Mouse (Mus musculus): ENCODE measurements around the gene Tsga13. TPM values are rescaled to one million over a fixed set of nuclear protein-coding genes. Genes with fewer than 3 reads are reported as not detected.

Tsga13 gene
- total RNA-seq (2021): not detected

DNA sequence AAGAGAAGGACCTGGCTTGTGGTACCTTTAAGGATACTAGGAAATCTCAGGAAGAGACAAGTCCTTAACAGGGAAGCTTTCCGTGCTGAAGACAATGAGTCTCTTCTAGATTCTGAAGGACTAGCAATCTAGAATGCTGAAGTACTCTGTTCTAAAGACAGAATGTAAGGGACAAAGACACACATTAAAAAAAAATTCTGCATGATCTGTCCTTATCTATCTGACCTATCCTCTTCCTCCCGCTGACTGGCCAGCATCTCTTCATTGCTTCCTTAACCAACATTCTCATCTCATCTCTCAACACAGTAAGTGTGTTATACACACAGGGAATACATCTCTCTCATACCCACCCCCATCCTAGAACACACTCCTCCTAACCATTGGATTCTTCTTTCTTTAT is at the start of gene Tsga13:
Tsga13 (minus strand) TSS at position 101 of the 400 bp plus-strand sequence.
- intact Hi-C loops (cut with DNase I): no loop called here
- no peak for DNase-seq

DNA sequence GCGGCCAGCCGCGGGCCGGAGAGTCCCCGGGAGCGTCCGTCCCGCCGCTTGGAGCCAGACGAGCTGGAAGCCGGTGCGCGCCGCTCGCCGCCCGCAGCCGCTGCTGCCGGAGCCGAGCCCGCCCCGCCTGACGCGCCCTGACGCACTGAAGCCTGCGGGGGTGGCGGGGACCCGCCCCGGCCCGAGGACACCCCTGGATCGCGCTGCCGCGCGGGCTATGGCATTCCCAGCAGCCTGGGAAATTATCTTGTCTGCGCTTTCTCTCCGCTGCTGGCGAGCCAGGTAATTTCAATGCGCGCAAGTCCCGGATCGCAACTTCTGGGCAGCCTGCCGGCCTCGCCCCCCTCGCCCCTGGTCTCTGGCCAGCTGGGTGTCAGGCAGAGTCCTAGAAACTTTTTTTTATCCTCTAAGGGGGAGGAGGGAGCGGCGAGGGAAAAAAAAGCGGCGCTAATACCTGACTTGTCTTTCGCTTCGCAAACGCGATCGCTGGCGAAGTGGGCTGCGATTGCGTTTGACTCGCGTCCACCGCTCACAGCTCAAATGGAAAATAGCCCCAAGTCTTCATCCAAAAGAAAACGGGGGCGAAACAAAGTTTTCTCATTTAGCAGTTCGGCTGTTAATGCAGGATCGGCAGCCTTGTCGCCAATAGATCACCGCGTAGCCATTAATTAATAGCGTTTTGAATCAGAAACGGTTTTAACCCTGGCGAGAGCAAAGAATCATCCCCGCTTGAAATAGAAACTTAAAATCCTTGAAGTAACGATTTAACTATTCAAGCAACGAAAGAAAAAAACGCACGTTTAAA is 43.6 kb upstream of the Tsga13 start, which contains the start of gene Klf14:
Klf14 (minus strand) TSS at position 343 of the 805 bp plus-strand sequence.
- intact Hi-C loops (cut with DNase I): no loop called here
- DNase-seq: peak; percentile 12 to 40

DNA sequence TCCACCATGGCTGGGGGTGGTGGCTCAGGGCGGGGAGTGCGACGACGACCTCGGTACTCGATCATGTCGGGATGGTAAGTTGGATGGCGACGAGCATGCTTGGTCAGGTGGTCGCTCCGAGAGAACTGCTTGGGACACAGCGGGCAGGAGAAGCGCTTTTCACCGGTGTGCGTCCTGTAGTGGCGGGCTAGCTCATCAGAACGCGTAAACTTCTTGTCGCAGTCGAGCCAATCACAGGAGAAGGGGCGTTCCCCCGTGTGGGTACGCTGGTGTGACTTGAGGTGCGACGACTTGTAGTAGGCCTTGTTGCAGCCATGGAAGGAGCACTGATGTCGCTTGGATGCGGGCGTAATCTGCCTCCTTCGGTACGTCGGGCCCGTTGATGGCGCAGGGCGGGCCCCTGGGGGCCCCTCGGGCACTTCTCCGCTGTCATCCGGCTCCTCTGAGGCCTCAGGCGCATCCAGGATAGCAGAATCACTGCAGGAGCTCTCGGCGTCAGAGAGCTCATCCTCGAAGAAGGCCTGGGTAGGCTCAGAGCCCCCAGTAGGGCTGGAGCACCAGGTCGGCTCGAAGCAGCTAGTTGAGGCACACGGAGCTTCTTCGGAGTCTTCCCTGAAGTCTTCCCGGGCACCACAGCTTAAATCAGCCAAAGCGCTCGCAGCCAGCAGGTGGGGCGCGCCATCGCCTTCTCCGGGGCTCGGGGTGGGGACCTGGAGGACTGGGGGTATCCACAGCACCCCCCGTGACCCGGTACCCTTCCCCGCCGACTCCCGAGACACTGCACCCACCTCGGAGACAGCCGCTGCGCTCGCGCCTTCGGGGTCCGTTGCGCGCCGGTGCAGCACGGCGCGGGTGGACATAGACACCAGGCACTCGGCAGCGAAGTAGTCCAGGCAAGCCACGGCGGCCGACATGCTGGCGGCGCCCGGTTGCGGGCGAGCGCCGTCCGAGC is 42.7 kb upstream of the Tsga13 start:
- peak; percentile 26 to 51 for DNase-seq
- intact Hi-C loops (cut with DNase I): no loop called here

DNA sequence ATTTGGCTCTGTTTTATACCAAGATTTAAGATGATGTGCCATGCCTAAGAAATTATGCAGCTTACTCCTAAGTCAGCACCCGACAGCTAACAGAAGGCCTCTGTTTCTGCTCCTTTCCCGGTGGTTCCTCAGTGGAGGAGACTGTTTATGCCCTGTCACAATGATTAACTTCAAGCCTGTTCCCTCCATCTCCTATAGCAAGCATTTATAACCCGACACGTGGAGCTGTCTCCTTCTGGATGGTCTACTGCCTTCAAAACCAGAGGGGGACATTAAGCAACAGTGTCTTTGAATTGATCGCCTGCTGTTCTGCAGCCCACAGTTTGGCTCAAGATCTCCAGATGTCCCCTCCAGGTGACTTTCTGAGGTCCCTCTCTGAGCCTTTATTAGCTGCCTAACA is 23.9 kb upstream of the Tsga13 start:
- no peak for DNase-seq
- intact Hi-C loops (cut with DNase I): no loop called here

DNA sequence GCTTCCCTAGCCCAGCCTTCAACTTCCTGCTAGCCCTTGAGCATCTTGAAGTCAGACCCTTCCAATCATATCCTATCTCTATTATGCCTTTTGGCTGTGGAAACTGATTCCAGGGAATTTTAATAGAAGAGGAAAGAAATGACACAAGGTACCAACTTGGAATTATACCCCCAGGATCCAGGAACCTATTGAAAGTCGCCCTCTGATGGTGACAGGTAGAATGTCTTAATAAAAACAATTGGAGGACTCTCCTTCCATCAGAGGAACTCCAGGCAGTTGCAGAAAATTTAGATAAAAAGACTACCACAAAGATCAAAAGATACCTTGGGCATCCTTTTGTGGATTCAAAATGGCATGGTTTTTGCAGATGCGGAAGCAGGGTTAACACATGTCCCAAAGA is 7.4 kb upstream of the Tsga13 start:
- DNase-seq: no peak
- intact Hi-C loops (cut with DNase I): loop anchor here (5.0 kb wide), 1 partner anchor 386 kb away; no protein-coding TSS in a partner anchor

DNA sequence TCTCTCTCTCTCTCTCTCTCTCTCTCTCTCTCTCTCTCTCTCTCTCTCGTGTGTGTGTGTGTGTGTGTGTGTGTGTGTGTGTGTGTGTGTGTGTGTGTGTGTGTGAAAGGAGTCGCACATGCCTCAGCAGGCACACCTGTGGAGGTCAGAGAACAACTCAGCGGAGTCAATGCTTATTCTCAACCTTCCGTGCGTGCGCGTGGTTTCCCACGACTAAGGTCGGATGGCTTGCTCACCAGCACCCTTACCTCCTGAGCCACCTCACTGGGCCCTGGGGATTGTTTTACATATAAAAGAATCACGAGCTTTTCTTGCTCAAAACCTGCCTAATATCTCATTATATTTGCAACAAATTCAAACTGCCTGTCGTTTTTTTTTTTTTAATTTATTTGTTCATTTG is 6.5 kb upstream of the Tsga13 start:
- no peak for DNase-seq
- intact Hi-C loops (cut with DNase I): loop anchor here (5.0 kb wide), 1 partner anchor 385 kb away; no protein-coding TSS in a partner anchor

DNA sequence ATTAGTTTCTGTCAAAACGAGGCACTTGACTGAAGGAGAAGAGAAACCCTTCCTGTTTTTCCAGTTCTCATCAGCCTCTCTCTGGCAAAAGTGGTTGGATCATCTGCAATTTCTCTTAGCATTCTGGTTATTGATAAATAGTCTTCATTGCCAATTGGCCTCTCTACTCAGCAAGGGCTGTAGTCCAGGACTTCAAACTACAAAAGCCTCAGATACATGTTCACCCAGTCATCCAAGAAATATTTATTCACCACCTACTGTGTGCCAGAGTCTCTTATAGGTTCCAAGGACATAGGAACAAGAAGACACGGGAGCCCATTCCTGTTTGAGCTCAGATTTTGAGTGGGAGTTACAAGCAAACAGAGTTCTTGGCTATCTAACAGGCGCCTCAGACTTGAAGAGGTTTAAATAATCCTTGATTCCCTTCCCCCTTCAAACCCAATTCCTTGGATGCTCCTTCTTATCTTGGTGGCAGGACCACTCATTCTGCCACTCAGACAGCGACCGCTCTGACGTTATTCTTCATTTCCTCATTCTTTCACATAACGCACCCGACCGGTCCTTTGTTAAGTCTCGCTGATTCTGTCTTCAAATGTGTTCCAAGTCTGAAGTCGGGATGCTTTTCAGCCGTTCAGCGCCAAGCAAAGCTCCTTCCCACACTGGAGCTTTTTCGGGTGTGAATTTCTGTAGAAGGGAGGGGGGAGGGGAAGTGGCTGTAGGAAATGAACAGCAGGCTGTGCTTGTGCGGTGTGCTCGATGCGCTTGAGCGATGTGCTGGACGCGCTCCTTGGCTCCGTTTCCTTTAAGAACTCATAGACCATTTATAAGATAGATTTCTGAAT is 5.7 kb upstream of the Tsga13 start:
- intact Hi-C loops (cut with DNase I): loop anchor here (5.0 kb wide), 1 partner anchor 384 kb away; no protein-coding TSS in a partner anchor

DNA sequence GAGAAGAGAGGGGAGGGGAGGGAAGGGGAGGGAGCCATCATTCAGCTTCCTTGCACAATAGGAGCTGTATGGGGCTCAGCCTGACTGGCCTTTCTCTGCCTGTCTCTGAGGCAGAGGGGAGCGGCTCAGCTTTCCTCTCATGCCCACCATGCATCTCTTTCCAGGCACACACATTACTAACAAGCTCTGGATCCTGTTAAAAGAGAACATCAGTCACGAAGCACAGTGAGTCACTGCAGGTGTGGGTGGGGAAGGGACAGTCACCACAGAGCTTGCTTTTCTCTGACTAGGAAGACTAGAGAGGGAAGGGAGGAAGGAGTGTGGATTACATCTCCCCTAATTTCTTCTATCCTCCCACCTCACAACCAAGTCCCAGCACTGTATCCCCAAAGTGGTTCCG is 7.4 kb downstream of the Tsga13 start:
- intact Hi-C loops (cut with DNase I): no loop called here
- DNase-seq: no peak

More for the DNA sequence above, 5.7 kb upstream of the Tsga13 start:
- DNase-seq: peak in 1 of 2 experiments; percentile 6

DNA sequence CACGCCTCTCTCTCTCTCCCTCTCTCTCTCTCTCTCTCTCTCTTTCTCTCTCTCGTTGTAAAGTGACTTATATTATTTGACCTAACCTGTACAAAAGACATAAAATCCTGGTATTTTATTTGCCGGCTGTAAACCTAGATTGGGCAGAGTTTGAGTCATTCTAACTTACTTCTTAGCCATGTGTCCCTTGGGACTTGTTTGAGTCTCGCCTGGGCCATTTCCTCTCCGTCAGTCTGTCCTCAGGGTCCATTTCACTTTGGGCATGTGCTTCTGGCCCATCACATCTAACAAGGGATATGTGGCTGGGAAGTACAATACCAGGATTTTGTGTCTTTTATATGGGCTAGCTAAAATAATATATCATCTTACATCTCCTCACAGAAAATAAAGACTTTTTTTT is 10.5 kb downstream of the Tsga13 start:
- no peak for DNase-seq
- intact Hi-C loops (cut with DNase I): no loop called here

DNA sequence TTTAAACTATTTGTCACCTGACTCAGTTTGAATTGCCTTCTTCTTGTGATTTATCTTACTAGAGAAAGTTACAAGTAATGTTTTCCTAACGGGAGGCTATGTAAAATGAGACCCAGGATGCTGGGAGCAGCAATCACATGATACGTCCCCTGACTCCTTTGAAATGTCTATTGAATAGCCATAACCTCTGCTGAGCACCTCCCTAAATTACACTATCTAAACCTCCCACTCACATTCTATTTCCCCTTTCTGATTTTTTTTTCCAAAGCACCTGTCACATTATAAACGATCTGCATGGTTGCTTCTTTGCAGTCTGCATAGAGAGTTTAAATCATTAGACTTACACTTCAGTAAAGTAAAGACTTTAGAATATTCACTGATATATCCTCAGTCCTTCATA is 11.3 kb downstream of the Tsga13 start:
- no peak for DNase-seq
- intact Hi-C loops (cut with DNase I): no loop called here

DNA sequence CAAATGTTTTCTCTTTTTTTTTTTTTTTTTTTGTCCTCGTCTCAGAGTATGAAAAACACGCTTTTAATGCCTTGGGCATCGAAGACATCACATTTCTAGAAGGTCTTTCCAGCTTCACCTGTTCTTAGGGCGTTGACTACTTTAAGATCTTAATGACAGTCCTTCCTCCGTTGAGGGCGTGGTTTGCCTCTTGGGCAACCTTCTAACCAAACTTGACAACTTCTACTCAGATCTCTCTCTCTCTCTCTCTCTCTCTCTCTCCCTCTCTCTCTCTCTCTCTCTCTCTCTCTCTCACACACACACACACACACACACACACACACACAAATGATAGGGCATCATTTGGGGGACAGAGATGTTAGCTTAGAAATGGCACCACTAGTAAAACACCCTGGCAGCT is 17.9 kb downstream of the Tsga13 start:
- DNase-seq: no peak
- intact Hi-C loops (cut with DNase I): loop anchor here (5.0 kb wide), 3 partner anchors 205 to 495 kb away; partner anchors contain the start of genes Cep41 and Klhdc10

DNA sequence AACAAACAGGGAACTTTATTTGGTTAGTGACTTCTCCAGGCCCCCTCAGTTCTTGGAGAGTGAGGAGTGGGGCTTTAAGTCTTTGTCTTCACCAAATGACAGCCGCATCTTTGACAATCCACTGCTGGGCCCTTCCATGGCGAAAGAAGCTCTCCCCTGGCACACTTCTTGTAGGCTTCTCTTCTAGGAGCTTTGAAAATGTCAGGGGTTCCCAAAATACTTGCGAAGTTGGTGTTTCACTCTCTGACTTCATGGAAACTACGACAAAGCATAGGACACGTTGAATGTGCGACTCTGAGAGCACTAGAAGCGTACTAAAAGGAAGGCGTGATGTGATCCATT is 18.4 kb downstream of the Tsga13 start:
- no peak for DNase-seq
- intact Hi-C loops (cut with DNase I): loop anchor here (5.0 kb wide), 3 partner anchors 205 to 495 kb away; partner anchors contain the start of genes Cep41 and Klhdc10

DNA sequence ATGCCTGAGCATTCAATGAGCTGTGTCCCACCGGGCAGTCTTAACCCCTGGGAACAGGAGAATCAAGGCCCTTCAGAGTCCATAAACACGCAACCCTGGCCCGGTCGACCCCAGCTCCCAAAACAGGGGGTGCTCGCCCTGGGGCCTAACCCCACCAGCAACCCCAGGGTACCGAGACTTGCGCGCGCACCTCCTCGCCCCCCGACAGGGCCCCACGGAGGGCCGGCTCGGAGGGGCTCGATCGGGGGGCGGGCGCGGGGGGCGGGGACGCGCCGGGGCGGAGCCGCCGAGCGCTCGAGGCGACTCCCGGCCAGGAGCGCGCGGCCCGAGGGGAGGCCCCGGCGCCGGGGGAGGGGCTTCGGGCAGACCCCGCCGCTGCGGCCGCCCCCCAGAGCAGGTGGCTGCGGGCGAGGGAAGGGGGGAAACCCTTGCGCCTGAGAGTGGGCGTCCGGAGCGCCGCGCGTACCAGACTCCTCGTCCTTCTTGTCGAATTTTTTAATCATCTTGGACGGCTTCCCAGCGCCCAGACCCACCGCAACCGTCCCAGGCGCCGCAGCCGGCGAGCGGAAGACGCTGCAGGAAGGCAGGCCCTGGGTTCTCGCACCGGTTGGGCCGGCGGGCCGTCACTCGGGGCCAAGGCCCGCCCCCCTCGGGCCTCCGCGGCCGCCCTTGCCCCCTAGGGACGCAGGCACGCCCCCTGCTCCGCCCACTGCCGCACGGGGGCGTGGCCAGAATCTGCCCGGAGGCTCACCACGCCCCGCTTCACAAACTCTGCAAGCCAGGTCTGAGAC is 19.0 kb downstream of the Tsga13 start, which contains the start of gene Copg2:
Copg2 (minus strand) TSS at position 600 of the 791 bp plus-strand sequence.
- peak; percentile 97 to 98 for DNase-seq
- intact Hi-C loops (cut with DNase I): loop anchor here (5.0 kb wide), 3 partner anchors 204 to 494 kb away; partner anchors contain the start of genes Cep41 and Klhdc10

DNA sequence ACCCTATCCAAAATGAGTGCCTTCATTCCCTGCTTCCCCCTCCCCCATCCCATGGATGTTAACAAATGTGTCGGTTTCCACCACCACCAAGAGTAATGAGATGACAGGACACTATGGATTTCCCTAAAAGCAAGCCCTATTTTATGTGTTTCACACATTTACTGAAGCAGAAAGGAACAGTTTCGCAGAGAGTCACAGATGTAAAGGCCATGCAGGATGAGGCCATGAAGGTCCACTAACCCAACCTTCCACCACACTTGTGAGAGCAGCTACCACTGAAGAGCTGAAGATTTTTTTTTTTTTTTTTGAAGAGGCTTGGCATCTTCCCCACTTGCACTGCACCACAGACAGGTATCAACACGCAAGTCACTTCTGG is 19.6 kb downstream of the Tsga13 start:
- intact Hi-C loops (cut with DNase I): loop anchor here (5.0 kb wide), 3 partner anchors 204 to 494 kb away; partner anchors contain the start of genes Cep41 and Klhdc10
- DNase-seq: no peak

DNA sequence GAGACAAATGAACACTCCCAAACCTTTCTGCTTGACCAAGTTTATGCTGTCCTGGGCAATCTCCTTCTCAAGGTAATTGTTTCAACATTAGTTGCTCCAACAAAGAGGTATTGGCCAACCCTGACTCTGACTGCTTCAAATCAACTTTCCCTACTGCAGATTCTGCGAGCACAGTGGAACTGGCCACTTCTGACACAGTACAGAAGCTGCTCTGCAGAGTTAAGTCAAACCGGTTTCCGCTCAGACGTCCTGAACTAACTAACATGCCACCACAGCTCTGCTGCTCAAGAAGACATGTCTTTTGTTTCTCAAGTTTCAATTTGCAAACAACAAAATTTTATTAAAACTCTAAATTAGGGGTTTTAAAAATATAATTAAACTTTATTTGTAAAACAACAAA is 22.3 kb downstream of the Tsga13 start:
- intact Hi-C loops (cut with DNase I): loop anchor here (1.0 kb wide), 1 partner anchor 10 kb away; no protein-coding TSS in a partner anchor
- DNase-seq: no peak

DNA sequence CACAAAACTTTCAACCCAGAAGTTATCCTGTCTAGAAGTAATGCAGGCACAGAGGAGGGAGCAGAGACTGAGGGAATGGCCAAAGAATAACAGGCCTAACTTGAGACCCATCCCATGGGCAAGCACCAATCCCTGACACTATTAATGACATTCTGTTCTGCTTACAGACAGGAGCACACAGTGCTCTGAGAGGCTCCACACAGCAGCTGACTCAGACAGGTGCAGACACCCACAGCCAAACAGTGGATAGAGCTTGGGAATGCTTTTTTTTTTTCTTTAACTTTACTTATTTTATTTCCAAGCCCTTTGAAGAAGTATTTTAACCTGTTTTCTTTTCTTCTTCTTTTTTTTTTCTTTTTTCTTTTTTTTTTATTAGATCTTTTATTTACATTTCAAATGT is 23.6 kb downstream of the Tsga13 start:
- DNase-seq: no peak
- intact Hi-C loops (cut with DNase I): no loop called here

DNA sequence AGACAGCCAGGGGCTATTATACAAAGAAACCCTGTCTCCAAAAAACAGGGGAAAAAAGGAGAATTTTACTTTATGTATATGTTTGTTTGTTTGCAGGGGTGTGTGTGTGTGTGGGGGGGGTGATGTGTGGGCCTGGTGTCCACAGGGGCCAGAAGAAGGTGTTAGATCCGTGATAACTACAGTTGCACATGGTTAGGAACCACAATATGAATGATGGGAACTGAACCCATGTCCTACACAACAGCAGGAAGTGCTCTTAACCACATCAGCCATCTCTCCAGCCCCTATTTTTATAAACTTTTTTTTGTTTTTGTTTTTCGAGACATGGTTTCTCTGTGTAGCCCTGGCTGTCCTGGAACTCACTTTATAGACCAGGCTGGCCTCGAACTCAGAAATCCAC is 30.5 kb downstream of the Tsga13 start:
- DNase-seq: no peak
- intact Hi-C loops (cut with DNase I): no loop called here

DNA sequence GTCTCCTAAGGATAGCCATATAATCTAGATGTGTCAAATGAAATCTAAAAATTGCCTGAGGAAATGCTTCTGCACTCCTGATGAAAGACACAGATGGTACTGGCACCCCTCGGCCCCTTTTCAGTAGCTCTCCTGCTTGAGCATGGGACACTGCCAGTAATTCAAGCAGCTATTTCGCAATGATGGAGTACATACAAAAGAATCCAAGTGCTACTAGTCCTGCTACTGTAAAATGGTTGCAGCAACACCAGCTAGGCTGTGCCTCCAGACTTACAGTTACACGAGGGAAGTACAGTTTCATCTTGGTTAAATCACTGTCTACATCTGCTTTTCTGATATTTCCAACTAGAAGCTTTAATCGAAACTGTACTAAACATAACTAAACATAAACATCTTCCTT is 31.9 kb downstream of the Tsga13 start:
- intact Hi-C loops (cut with DNase I): loop anchor here (1.0 kb wide), 1 partner anchor 10 kb away; no protein-coding TSS in a partner anchor
- no peak for DNase-seq

DNA sequence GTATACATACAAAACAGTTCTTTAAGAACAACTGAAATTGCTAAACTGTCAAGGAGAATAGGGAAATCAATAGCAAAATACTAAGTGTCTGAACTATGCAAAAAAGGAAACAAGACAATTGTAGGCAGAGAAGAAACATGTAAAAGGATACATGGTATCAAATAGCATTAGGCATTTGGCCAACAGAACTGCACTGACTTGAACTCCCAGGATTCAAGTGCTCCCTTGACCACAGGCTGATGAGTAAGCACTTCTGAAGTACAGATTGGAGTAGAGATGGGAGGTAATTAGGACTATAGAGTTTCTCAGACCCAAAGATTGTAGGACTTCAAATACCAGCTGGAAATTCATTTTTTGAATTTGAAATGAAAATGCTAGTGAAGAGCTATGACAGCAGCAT is 38.7 kb downstream of the Tsga13 start:
- intact Hi-C loops (cut with DNase I): no loop called here
- no peak for DNase-seq
